Mouse (Mus musculus) ES-E14 (cell line): Measurements from ENCODE around the gene Eddm3b. TPM values are rescaled to one million over a fixed set of nuclear protein-coding genes. Genes with fewer than 3 reads are reported as not detected.

Source experiments
- DNase-seq: peaks from one replicate; pipeline ENCODE4 v3.0.0-alpha.2; 2013; ENCODE audit warnings: low read depth, low spot score
- H3K27ac ChIP-seq: 2 replicates; pipeline ENCODE4 v1.5.1; 2012; ENCODE audit warnings: low read depth, mild to moderate bottlenecking, low read length, moderate library complexity, mixed read lengths; ENCODE audit not compliant: poor library complexity, insufficient read depth, severe bottlenecking
- H3K36me3 ChIP-seq: 2 replicates; pipeline ENCODE4 v1.6.1; 2012; ENCODE audit warnings: mild to moderate bottlenecking, low read length, moderate library complexity, mixed read lengths; ENCODE audit not compliant: control insufficient read depth, poor library complexity, insufficient read depth, severe bottlenecking
- H3K4me1 ChIP-seq, 2 experiments: fragments of 150-350 bp in 1 of 2; sonication (generic) in 1 of 2; 2 replicates each; pipeline ENCODE4 v1.6.1; 2012; ENCODE audit warnings: low read length in 2 of 2, mild to moderate bottlenecking in 1 of 2, mixed read lengths in 1 of 2; ENCODE audit not compliant: control insufficient read depth in 2 of 2, insufficient read depth in 2 of 2, poor library complexity in 1 of 2
- H3K4me3 ChIP-seq, 2 experiments: fragments of 150-350 bp in 1 of 2; sonication (generic) in 1 of 2; 2 replicates each; pipeline ENCODE4 v1.5.1; 2012; ENCODE audit warnings: low read length in 2 of 2, low read depth in 1 of 2, mild to moderate bottlenecking in 1 of 2, mixed read lengths in 1 of 2; ENCODE audit not compliant: insufficient read depth in 1 of 2, poor library complexity in 1 of 2, severe bottlenecking in 1 of 2
- H3K9ac ChIP-seq: 2 replicates; pipeline ENCODE4 v1.6.1; 2012; ENCODE audit warnings: low read depth, mild to moderate bottlenecking, low read length, mixed read lengths; ENCODE audit not compliant: poor library complexity, insufficient read depth, severe bottlenecking
- H3K9me3 ChIP-seq: fragments of 150-350 bp; sonication (generic); 2 replicates; pipeline ENCODE4 v1.6.1; 2012; ENCODE audit warnings: low read depth, mild to moderate bottlenecking, low read length; ENCODE audit not compliant: control insufficient read depth, insufficient read depth
- CHD2 ChIP-seq: IDR thresholded peaks from 2 replicates; pipeline ENCODE4 v1.6.1; 2014; ENCODE audit warnings: mild to moderate bottlenecking, low read depth, low read length, inconsistent platforms
- HCFC1 ChIP-seq: IDR thresholded peaks from 2 replicates; pipeline ENCODE4 v1.6.1; 2012; ENCODE audit warnings: low read length, inconsistent platforms, borderline replicate concordance; ENCODE audit not compliant: insufficient read depth
- MAFK ChIP-seq: IDR thresholded peaks from 2 replicates; pipeline ENCODE4 v1.6.1; 2014; ENCODE audit warnings: mild to moderate bottlenecking, low read depth, low read length, inconsistent platforms; ENCODE audit not compliant: insufficient read depth
- ZC3H11A ChIP-seq: IDR thresholded peaks from 2 replicates; pipeline ENCODE4 v1.6.1; 2012; ENCODE audit warnings: low read depth, mild to moderate bottlenecking, inconsistent platforms, low read length, borderline replicate concordance
- ZNF384 ChIP-seq: IDR thresholded peaks from 2 replicates; pipeline ENCODE4 v1.6.1; 2012; ENCODE audit warnings: low read depth, low read length, inconsistent platforms
- in situ Hi-C, 2 experiments: fragments of 600-800 bp; cut with MboI; formaldehyde crosslinking; loops; one replicate each; pipeline ENCODE4 v1.15.1; 2025; ENCODE audit warnings: low sequenced_read_pairs in 2 of 2, inconsistent platforms in 1 of 2; ENCODE audit not compliant: unreplicated experiment in 2 of 2
- total RNA-seq: library from RNA; depleted of rRNA; stranded (reverse); fragments of 300-350 nt; gene quantifications from 2 replicates; pipeline ENCODE4 v1.2.3, GENCODE M21; 2012; rRNA removed

The Eddm3b gene
- total RNA-seq, 1 experiment = not detected

- no peaks in the 10 kb centered on the region for H3K9me3 ChIP-seq
- DNase-seq = no peak
- in situ Hi-C loops = no loop called here
- no peak overlapping the region for H3K9ac ChIP-seq
- H3K4me3 ChIP-seq = no peak overlapping the region
- H3K27ac ChIP-seq = no peak overlapping the region
- TF ChIP-seq HCFC1 (no peak), ZNF384 (no peak), MAFK (no peak), ZC3H11A (no peak), CHD2 (no peak)
- H3K4me1 ChIP-seq = no peaks in the 10 kb centered on the region
- H3K36me3 ChIP-seq = no peaks in the 10 kb centered on the region
Observed at GRCm38 (mm10) chr14:51165435-51165834, 51.2 kb downstream of the Eddm3b start.

DNA sequence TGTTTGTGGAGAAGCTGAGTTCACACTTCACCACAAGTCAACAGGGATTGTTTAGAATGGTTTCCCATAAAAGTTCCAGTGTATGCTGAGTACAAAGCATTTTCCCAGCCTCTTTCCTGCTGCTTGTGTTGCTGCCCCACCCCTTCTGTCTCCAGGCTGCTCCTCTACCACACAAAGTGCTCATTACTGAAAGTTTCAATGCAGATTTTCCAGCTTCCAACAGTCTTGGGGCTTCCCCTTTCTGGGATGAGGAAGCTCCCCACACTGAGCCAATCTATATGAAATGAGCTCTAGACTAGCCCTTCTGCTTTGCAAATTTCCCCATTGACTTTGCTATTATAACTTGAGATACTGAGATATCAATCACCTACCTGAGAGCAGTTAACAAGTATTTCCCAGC lies 51.8 kb downstream of the Eddm3b start:
- no peak for DNase-seq
- Histone ChIP-seq H3K4me3 (no peak overlapping the region), H3K9me3 (no peaks in the 10 kb centered on the region), H3K9ac (no peak overlapping the region), H3K4me1 (no peaks in the 10 kb centered on the region), H3K36me3 (no peaks in the 10 kb centered on the region), H3K27ac (no peak overlapping the region)
- TF ChIP-seq CHD2 (no peak), ZC3H11A (no peak), ZNF384 (no peak), MAFK (no peak), HCFC1 (no peak)
- in situ Hi-C loops = no loop called here

Other genes with a start within 250 kb of the Eddm3b start
- gene Tep1, start 243.9 kb upstream of the Eddm3b start, total RNA-seq = 11.5 and 19.5 TPM in 2 replicates
- 0.09 and 0.32 TPM in 2 replicates for gene Klhl33, start 216.9 kb upstream of the Eddm3b start, total RNA-seq
- gene Osgep, start 189.5 kb upstream of the Eddm3b start, total RNA-seq = 19.1 and 34.9 TPM in 2 replicates
- gene Apex1, start 189.5 kb upstream of the Eddm3b start, total RNA-seq = 127 and 205 TPM in 2 replicates
- gene Pip4p1, start 183.6 kb upstream of the Eddm3b start, total RNA-seq = 19.4 and 42.3 TPM in 2 replicates
- 74.8 and 115 TPM in 2 replicates for gene Pnp, start 183.3 kb upstream of the Eddm3b start, total RNA-seq
- 25.4 and 26.2 TPM in 2 replicates for gene Gm49342, start 169.9 kb upstream of the Eddm3b start, total RNA-seq
- gene Pnp2, start 158.4 kb upstream of the Eddm3b start, total RNA-seq = 1.1 and 2.2 TPM in 2 replicates
- not detected in 2 replicates for gene Rnase10, start 106.7 kb upstream of the Eddm3b start, total RNA-seq
- not detected in 2 replicates for gene Rnase9, start 72.6 kb upstream of the Eddm3b start, total RNA-seq
- gene Rnase11, start 64.3 kb upstream of the Eddm3b start, total RNA-seq = not detected in 2 replicates
- 0.36 and 1.1 TPM in 2 replicates for gene Rnase12, start 56.8 kb upstream of the Eddm3b start, total RNA-seq
- gene Olfr750, start 40.0 kb upstream of the Eddm3b start, total RNA-seq = not detected in 2 replicates
- gene Rnase4, start 23.3 kb upstream of the Eddm3b start, total RNA-seq = 2.5 and 10.3 TPM in 2 replicates
- 1.2 and 1.4 TPM in 2 replicates for gene Ang, start 23.3 kb upstream of the Eddm3b start, total RNA-seq
- not detected in 2 replicates for gene Rnase6, start 9.5 kb downstream of the Eddm3b start, total RNA-seq
- gene Rnase1, start 32.4 kb downstream of the Eddm3b start, total RNA-seq = not detected in 2 replicates
- gene Rnase2b, start 47.8 kb downstream of the Eddm3b start, total RNA-seq = not detected in 2 replicates
- 1.2 TPM in 1 of 2 replicates, not detected in the other for gene Ang2, start 84.7 kb downstream of the Eddm3b start, total RNA-seq
- gene Ear14, start 89.0 kb downstream of the Eddm3b start, total RNA-seq = not detected in 2 replicates
- not detected in 2 replicates for gene Rnase2a, start 141.7 kb downstream of the Eddm3b start, total RNA-seq
- gene Gm7247, start 247.3 kb downstream of the Eddm3b start, total RNA-seq = not detected in 2 replicates